Mouse (Mus musculus) cerebellum, adult 2 months (tissue): ENCODE measurements at regions not wholly inside any gene's neighbourhood (a gene's known extent, or its start where the extent isn't known, plus 50 kb on each side); places are given as distances from the start of the nearest gene placed in this dataset.
"Not testable (repeated sequence)": the region's sequence is repeated elsewhere in the genome, so short reads cannot be mapped to it uniquely, and the experiment has no call there.

Source experiments
- CTCF ChIP-seq: fragments of 200-500 bp; IDR thresholded peaks from 2 replicates; pipeline ENCODE4 v1.5.1; 2011; ENCODE audit warnings: low read depth, mild to moderate bottlenecking, control low read depth, low read length, moderate library complexity, borderline replicate concordance; ENCODE audit not compliant: insufficient read depth
- POLR2A ChIP-seq: fragments of 200-500 bp; IDR thresholded peaks from 2 replicates; pipeline ENCODE4 v1.6.1; 2011; ENCODE audit warnings: low read length, control low read depth, borderline replicate concordance; ENCODE audit not compliant: insufficient read depth

- TF ChIP-seq POLR2A, CTCF: not testable (repeated sequence)
Observed at GRCm38 (mm10) chr13:12702111-12702803, 97.6 kb downstream of the Prl2c3 start.
